8 mouse cellular contexts compared by ENCODE assay signal in the genomic region with DNA sequence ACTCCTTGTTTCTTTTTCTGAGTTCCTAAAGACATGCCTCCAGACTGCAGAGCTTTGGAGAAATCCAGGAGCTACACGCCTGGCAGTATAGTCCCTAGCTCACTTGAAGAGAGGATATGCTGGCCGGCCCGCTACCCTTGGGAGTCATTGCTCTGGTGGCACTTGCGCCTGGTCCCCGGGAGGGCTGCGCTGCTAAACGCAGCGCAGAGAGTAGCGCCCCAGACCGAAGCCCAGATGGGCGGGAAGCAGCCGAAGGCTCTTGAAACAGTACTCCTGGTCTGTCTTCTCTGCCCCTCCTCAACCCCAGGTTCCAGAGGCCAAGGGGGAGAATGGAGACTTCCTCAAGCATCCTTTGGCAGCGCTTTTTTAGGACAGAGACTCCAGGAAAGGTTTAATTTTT. TPM values are rescaled to one million over a fixed set of nuclear protein-coding genes. Genes with fewer than 3 reads are reported as not detected.
A peak's percentile ranks its signal among the peaks of the same experiment; 100 is the strongest.
DNase-seq lines count a peak whose midpoint lies in the region; ATAC-seq lines count a peak whose summit lies in the region.

No protein-coding gene starts in this region.

- H3K9ac ChIP-seq in kidney, embryonic 16.5 days (replicated peaks; ENCODE audit: low read length): 0 out of 2 replicates have a peak overlapping the region, but pooled peaks have one; percentile 13
- peak overlapping the region; percentile 59; the same call in 1 of the 2 replicates for H3K9ac ChIP-seq in embryonic facial prominence, embryonic 14.5 days (ENCODE audit: low read depth, low read length)
- H3K9ac ChIP-seq in intestine, embryonic 15.5 days: peak overlapping the region; percentile 13; the same call in 1 of the 2 replicates
- no peak overlapping the region for H3K9ac ChIP-seq in neural tube, embryonic 11.5 days (ENCODE audit: low read length)

- H3K4me2 ChIP-seq in kidney, embryonic 16.5 days (replicated peaks; ENCODE audit: low read depth, low read length): peak overlapping the region; percentile 64
- peak overlapping the region; percentile 85 for H3K4me2 ChIP-seq in embryonic facial prominence, embryonic 14.5 days (ENCODE audit: low read depth, low read length)
- peak overlapping the region; percentile 84 for H3K4me2 ChIP-seq in intestine, embryonic 15.5 days (replicated peaks)
- peak overlapping the region; percentile 46 for H3K4me2 ChIP-seq in neural tube, embryonic 11.5 days (ENCODE audit: low read depth)

- H3K27ac ChIP-seq in kidney, embryonic 16.5 days (ENCODE audit: low read length): no peak overlapping the region
- H3K27ac ChIP-seq in embryonic facial prominence, embryonic 14.5 days (replicated peaks; ENCODE audit: low read depth, low read length): no peak overlapping the region
- no peak overlapping the region for H3K27ac ChIP-seq in intestine, embryonic 15.5 days
- no peak overlapping the region for H3K27ac ChIP-seq in neural tube, embryonic 11.5 days (ENCODE audit: low read depth, low read length)

- WGBS in kidney, embryonic 16.5 days: under 1% methylated on average over 13 of the region's 13 CpGs
- 0% methylated on average over 11 of the region's 13 CpGs for WGBS in embryonic facial prominence, embryonic 14.5 days
- under 1% methylated on average over 13 of the region's 13 CpGs for WGBS in intestine, embryonic 15.5 days
- WGBS in neural tube, embryonic 11.5 days: under 1% methylated on average over 13 of the region's 13 CpGs

- H3K9me3 ChIP-seq in kidney, embryonic 16.5 days (ENCODE audit: low read length): no peaks in the 10 kb centered on the region
- no peaks in the 10 kb centered on the region for H3K9me3 ChIP-seq in embryonic facial prominence, embryonic 14.5 days (ENCODE audit: control insufficient read depth, low read length)
- no peaks in the 10 kb centered on the region for H3K9me3 ChIP-seq in intestine, embryonic 15.5 days
- no peaks in the 10 kb centered on the region for H3K9me3 ChIP-seq in neural tube, embryonic 11.5 days (ENCODE audit: control insufficient read depth, low read length)

- DNase-seq in kidney, adult 9 months: no peak
- no peak for DNase-seq in embryonic facial prominence, embryonic 14.5 days (ENCODE audit: low spot score)
- DNase-seq in neural tube, embryonic 11.5 days (ENCODE audit: low spot score): peak; percentile 52
- DNase-seq in yolk sac, embryonic 10.5 days (ENCODE audit: low spot score): no peak
- DNase-seq in spleen, postnatal 36 days (ENCODE audit: low spot score in 2 of 2): no peak
- no peak for DNase-seq in spleen, adult 12 weeks (ENCODE audit: low spot score)

- H3K36me3 ChIP-seq in kidney, embryonic 16.5 days (ENCODE audit: insufficient read depth, low read length): no peaks in the 10 kb centered on the region
- no peaks in the 10 kb centered on the region for H3K36me3 ChIP-seq in embryonic facial prominence, embryonic 14.5 days (ENCODE audit: control insufficient read depth, insufficient read depth, low read length)
- H3K36me3 ChIP-seq in intestine, embryonic 15.5 days: no peaks in the 10 kb centered on the region
- H3K36me3 ChIP-seq in neural tube, embryonic 11.5 days (ENCODE audit: control insufficient read depth, insufficient read depth, low read length): no peaks in the 10 kb centered on the region

- H3K4me3 ChIP-seq in kidney, embryonic 16.5 days (ENCODE audit: low read length): peak overlapping the region; percentile 41
- peak overlapping the region; percentile 45 for H3K4me3 ChIP-seq in embryonic facial prominence, embryonic 14.5 days (ENCODE audit: low read depth, low read length)
- peak overlapping the region; percentile 37 for H3K4me3 ChIP-seq in intestine, embryonic 15.5 days (replicated peaks)
- peak overlapping the region; percentile 11 for H3K4me3 ChIP-seq in neural tube, embryonic 11.5 days (ENCODE audit: low read depth, low read length)

- peak; percentile 33; the same call in 1 of the 2 replicates for ATAC-seq in kidney, embryonic 16.5 days (ENCODE audit: low FRiP score, low TSS enrichment)
- peak; percentile 26 for ATAC-seq in embryonic facial prominence, embryonic 14.5 days (ENCODE audit: low read depth)
- ATAC-seq in intestine, embryonic 15.5 days: peak; percentile 46; the same call in 1 of the 2 replicates
- ATAC-seq in neural tube, embryonic 11.5 days (ENCODE audit: insufficient read depth, low FRiP score, low TSS enrichment): no peak

- peaks cover 24% of the 10 kb centered on the region for H3K4me1 ChIP-seq in kidney, embryonic 16.5 days (ENCODE audit: insufficient read depth, low read length)
- peaks cover 14% of the 10 kb centered on the region for H3K4me1 ChIP-seq in embryonic facial prominence, embryonic 14.5 days (ENCODE audit: control insufficient read depth, insufficient read depth, low read length)
- peaks cover 27% of the 10 kb centered on the region for H3K4me1 ChIP-seq in intestine, embryonic 15.5 days (replicated peaks)
- H3K4me1 ChIP-seq in neural tube, embryonic 11.5 days (ENCODE audit: control insufficient read depth, insufficient read depth, low read length): peaks cover 10% of the 10 kb centered on the region

- H3K27me3 ChIP-seq in kidney, embryonic 16.5 days (ENCODE audit: insufficient read depth, low read length): peaks cover 99% of the 10 kb centered on the region
- H3K27me3 ChIP-seq in embryonic facial prominence, embryonic 14.5 days (replicated peaks; ENCODE audit: control insufficient read depth, insufficient read depth, low read length): peaks cover 100% of the 10 kb centered on the region
- peaks cover 97% of the 10 kb centered on the region for H3K27me3 ChIP-seq in intestine, embryonic 15.5 days (replicated peaks)
- H3K27me3 ChIP-seq in neural tube, embryonic 11.5 days (ENCODE audit: control insufficient read depth, insufficient read depth, low read length): peaks cover 100% of the 10 kb centered on the region

RNA-seq across cellular contexts. Expression of a gene that starts 11.3 kb away (rescaled TPM):
- 0.16 TPM in 1 of 2 replicates, not detected in the other for polyA plus RNA-seq in kidney, embryonic 16.5 days (2015; fragmentation: Nextera tagmentation; extraction: Ambion mirVana)
- 10.4 and 11.2 TPM in 2 replicates for polyA plus RNA-seq in embryonic facial prominence, embryonic 14.5 days (2014; fragmentation: Nextera tagmentation; extraction: Ambion mirVana)
- 0.09 and 0.44 TPM in 2 replicates for polyA plus RNA-seq in intestine, embryonic 15.5 days (2015; fragmentation: Nextera tagmentation; extraction: Ambion mirVana)
- 6.0 and 8.7 TPM in 2 replicates for polyA plus RNA-seq in neural tube, embryonic 11.5 days (2014; fragmentation: Nextera tagmentation; extraction: Ambion mirVana)
